ENCODE assay signal across 9 mouse cellular contexts in the genomic region with DNA sequence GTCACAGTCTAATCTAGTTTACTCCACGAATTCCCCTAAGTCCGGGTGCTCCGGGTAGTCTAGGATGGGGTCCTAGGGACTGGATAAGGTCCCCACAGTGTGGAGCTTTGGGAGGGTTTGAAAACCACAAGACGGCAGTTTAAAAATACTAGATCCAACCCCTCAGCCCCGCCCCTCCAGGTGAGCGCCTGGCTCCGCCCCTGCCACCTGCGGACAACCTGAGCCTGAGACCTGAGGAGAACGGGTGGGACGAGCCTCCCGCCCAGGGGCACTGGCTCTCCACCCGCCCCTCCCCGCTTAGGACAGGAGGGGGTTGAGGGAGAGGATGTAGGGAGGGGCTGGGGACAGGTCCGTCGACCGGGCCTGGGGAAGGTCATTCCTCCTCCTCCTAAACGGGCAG. TPM values are rescaled to one million over a fixed set of nuclear protein-coding genes. Genes with fewer than 3 reads are reported as not detected.
DNase-seq lines count a peak whose midpoint lies in the region; ATAC-seq and TF ChIP-seq lines count a peak whose summit lies in the region.
"Had no signal": no experiment of that assay in that cellular context is flagged by ENCODE, and none has a peak within 500 bp of the region (broad histone marks: within the 10 kb centered on the region; RNA-seq: fewer than 3 reads in every experiment).

No protein-coding gene starts in this region.

- H3K4me3 ChIP-seq in heart, postnatal 0 days (ENCODE audit: low read depth, low read length) = peak overlapping the region; percentile 48; the same call in 1 of the 2 replicates
- H3K4me3 ChIP-seq in liver, embryonic 12.5 days = peak overlapping the region; percentile 48; the same call in 1 of the 2 replicates
- peak overlapping the region; percentile 69 for H3K4me3 ChIP-seq in small intestine, adult 2 months (ENCODE audit: low read depth, low read length)

- WGBS in heart, postnatal 0 days = 17% methylated on average over 17 of the region's 17 CpGs
- 10% methylated on average over 17 of the region's 17 CpGs for WGBS in liver, embryonic 12.5 days (ENCODE audit: insufficient replicate concordance)
- WGBS in small intestine, adult 2 months = 9% methylated on average over 17 of the region's 17 CpGs

- H3K9me3 ChIP-seq in heart, postnatal 0 days (replicated peaks; ENCODE audit: control insufficient read depth, low read length) = no peaks in the 10 kb centered on the region
- H3K9me3 ChIP-seq in liver, embryonic 12.5 days (replicated peaks) = no peaks in the 10 kb centered on the region

- no peak for TF ChIP-seq CTCF in heart, postnatal 0 days (IDR thresholded peaks at IDR 0.05; ENCODE audit: low read depth)
- no peak for TF ChIP-seq CTCF in small intestine, adult 2 months (IDR thresholded peaks at IDR 0.05; ENCODE audit: extremely low read depth, insufficient read length, insufficient replicate concordance, low read depth, low read length)

- TF ChIP-seq EP300 in heart, postnatal 0 days (IDR thresholded peaks at IDR 0.05; ENCODE audit: low read depth) = no peak

- no peaks in the 10 kb centered on the region for H3K36me3 ChIP-seq in heart, postnatal 0 days (replicated peaks; ENCODE audit: control insufficient read depth, insufficient read depth, low read length)
- H3K36me3 ChIP-seq in liver, embryonic 12.5 days = no peaks in the 10 kb centered on the region
- H3K36me3 ChIP-seq in small intestine, adult 2 months (ENCODE audit: control insufficient read depth, insufficient read depth, low read length) = peaks cover 28% of the 10 kb centered on the region

- ATAC-seq in heart, postnatal 0 days (ENCODE audit: insufficient read depth, low read depth) = no peak
- ATAC-seq in liver, embryonic 12.5 days = no peak

- no peak overlapping the region for H3K9ac ChIP-seq in heart, postnatal 0 days (replicated peaks; ENCODE audit: low read depth, low read length)
- H3K9ac ChIP-seq in liver, embryonic 12.5 days = no peak overlapping the region

- intact Hi-C loops in heart, postnatal 14 days (cut with DNase I) = no loop called here

- DNase-seq in heart, postnatal 0 days (ENCODE audit: low spot score) = no peak
- DNase-seq in heart, postnatal 14 days = no peak
- peak; percentile 31 for DNase-seq in induced T-regulatory cell, adult 2 months (ENCODE audit: low read depth)
- DNase-seq in right cerebral cortex, postnatal 25 days = no peak
- no peak for DNase-seq in cerebellum, adult 18-20 months
- DNase-seq in layer of hippocampus, postnatal 36 days = no peak
- DNase-seq: thymus, adult 2 months had no signal

- peaks cover 46% of the 10 kb centered on the region for H3K27me3 ChIP-seq in heart, postnatal 0 days (ENCODE audit: control insufficient read depth, insufficient read depth, low read length)
- H3K27me3 ChIP-seq in liver, embryonic 12.5 days (replicated peaks) = peaks cover 78% of the 10 kb centered on the region
- no peaks in the 10 kb centered on the region for H3K27me3 ChIP-seq in small intestine, adult 2 months (ENCODE audit: control insufficient read depth, insufficient read depth, low read length)

- H3K4me2 ChIP-seq in heart, postnatal 0 days (ENCODE audit: low read depth, low read length) = no peak overlapping the region
- H3K4me2 ChIP-seq in liver, embryonic 12.5 days = peak overlapping the region; percentile 72

- H3K27ac ChIP-seq in heart, postnatal 0 days (ENCODE audit: low read depth) = no peak overlapping the region
- no peak overlapping the region for H3K27ac ChIP-seq in liver, embryonic 12.5 days
- H3K27ac ChIP-seq in small intestine, adult 2 months (ENCODE audit: insufficient read depth, low read depth, low read length) = 0 out of 2 replicates have a peak overlapping the region, but pooled peaks have one; percentile 50

- H3K4me1 ChIP-seq in heart, postnatal 0 days (ENCODE audit: control insufficient read depth, insufficient read depth) = 0 out of 2 replicates have a peak, but pooled peaks cover 4% of the 10 kb centered on the region
- H3K4me1 ChIP-seq in liver, embryonic 12.5 days = peaks cover 50% of the 10 kb centered on the region
- H3K4me1 ChIP-seq in small intestine, adult 2 months (ENCODE audit: control insufficient read depth, insufficient read depth, insufficient read length, low read length) = peaks cover 21% of the 10 kb centered on the region

- TF ChIP-seq POLR2A in small intestine, adult 2 months (IDR thresholded peaks at IDR 0.05; ENCODE audit: low read depth, low read length) = no peak

RNA-seq across cellular contexts. Expression of gene Tjp3, which starts 6.7 kb away (rescaled TPM):
- 0.12 and 2.3 TPM in 2 replicates for total RNA-seq in heart, postnatal 0 days (2014; rRNA removed; ENCODE audit: low replicate concordance)
- polyA plus RNA-seq in heart, postnatal 0 days (2015; fragmentation: Nextera tagmentation; extraction: Ambion mirVana) = 0.51 and 0.62 TPM in 2 replicates
- total RNA-seq in heart, postnatal 14 days (2021) = under 1 TPM; 0.14 to 0.34 TPM
- polyA plus RNA-seq in liver, embryonic 12.5 days (2016; fragmentation: Nextera tagmentation; extraction: Ambion mirVana) = 1.1 and 1.3 TPM in 2 replicates
- 124 and 239 TPM in 2 replicates for polyA plus RNA-seq in small intestine, adult 2 months (2012; rRNA removed)
- 1 to 10 TPM in 1 of 2 experiments, under 1 TPM in 1; 0.65 to 1.7 TPM for total RNA-seq in layer of hippocampus, postnatal 36 days (2021)

RNA-seq across cellular contexts. Expression of gene Pip5k1c, which starts 8.0 kb away (rescaled TPM):
- 38.5 and 44.3 TPM in 2 replicates for total RNA-seq in heart, postnatal 0 days (2014; rRNA removed; ENCODE audit: low replicate concordance)
- 20.9 and 21.4 TPM in 2 replicates for polyA plus RNA-seq in heart, postnatal 0 days (2015; fragmentation: Nextera tagmentation; extraction: Ambion mirVana)
- 10 to 100 TPM; 34.8 to 36.7 TPM for total RNA-seq in heart, postnatal 14 days (2021)
- polyA plus RNA-seq in liver, embryonic 12.5 days (2016; fragmentation: Nextera tagmentation; extraction: Ambion mirVana) = 27.8 and 29.0 TPM in 2 replicates
- polyA plus RNA-seq in small intestine, adult 2 months (2012; rRNA removed) = 26.1 and 50.8 TPM in 2 replicates
- 100 to 1,000 TPM; 301 to 304 TPM for total RNA-seq in layer of hippocampus, postnatal 36 days (2021)

RNA-seq across cellular contexts. Expression of gene Apba3, which starts 18.0 kb away (rescaled TPM):
- 84.8 and 114 TPM in 2 replicates for total RNA-seq in heart, postnatal 0 days (2014; rRNA removed; ENCODE audit: low replicate concordance)
- 45.2 and 46.1 TPM in 2 replicates for polyA plus RNA-seq in heart, postnatal 0 days (2015; fragmentation: Nextera tagmentation; extraction: Ambion mirVana)
- total RNA-seq in heart, postnatal 14 days (2021) = 10 to 100 TPM; 85.5 to 97.2 TPM
- 27.3 and 30.4 TPM in 2 replicates for polyA plus RNA-seq in liver, embryonic 12.5 days (2016; fragmentation: Nextera tagmentation; extraction: Ambion mirVana)
- polyA plus RNA-seq in small intestine, adult 2 months (2012; rRNA removed) = 100 and 207 TPM in 2 replicates
- total RNA-seq in layer of hippocampus, postnatal 36 days (2021) = 10 to 100 TPM; 39.3 to 56.0 TPM

RNA-seq across cellular contexts. Expression of gene Mrpl54, which starts 18.0 kb away (rescaled TPM):
- total RNA-seq in heart, postnatal 0 days (2014; rRNA removed; ENCODE audit: low replicate concordance) = 272 and 288 TPM in 2 replicates
- polyA plus RNA-seq in heart, postnatal 0 days (2015; fragmentation: Nextera tagmentation; extraction: Ambion mirVana) = 264 and 272 TPM in 2 replicates
- 10 to 100 TPM; 83.0 to 96.2 TPM for total RNA-seq in heart, postnatal 14 days (2021)
- polyA plus RNA-seq in liver, embryonic 12.5 days (2016; fragmentation: Nextera tagmentation; extraction: Ambion mirVana) = 152 and 156 TPM in 2 replicates
- polyA plus RNA-seq in small intestine, adult 2 months (2012; rRNA removed) = 104 and 169 TPM in 2 replicates
- 10 to 100 TPM; 32.3 to 36.0 TPM for total RNA-seq in layer of hippocampus, postnatal 36 days (2021)

RNA-seq across cellular contexts. Expression of gene Matk, which starts 32.0 kb away (rescaled TPM):
- total RNA-seq in heart, postnatal 0 days (2014; rRNA removed; ENCODE audit: low replicate concordance) = 0.31 and 0.66 TPM in 2 replicates
- 0.42 and 0.51 TPM in 2 replicates for polyA plus RNA-seq in heart, postnatal 0 days (2015; fragmentation: Nextera tagmentation; extraction: Ambion mirVana)
- total RNA-seq in heart, postnatal 14 days (2021) = under 1 TPM; 0.26 to 0.51 TPM
- 2.0 and 2.2 TPM in 2 replicates for polyA plus RNA-seq in liver, embryonic 12.5 days (2016; fragmentation: Nextera tagmentation; extraction: Ambion mirVana)
- 6.8 and 13.0 TPM in 2 replicates for polyA plus RNA-seq in small intestine, adult 2 months (2012; rRNA removed)
- 100 to 1,000 TPM; 227 to 236 TPM for total RNA-seq in layer of hippocampus, postnatal 36 days (2021)
